Mouse (Mus musculus) stomach, postnatal 0 days (tissue): ENCODE data around the gene Emc10. TPM values are rescaled to one million over a fixed set of nuclear protein-coding genes. Genes with fewer than 3 reads are reported as not detected.

Experiments
- ATAC-seq: fragments of 200-750 bp; cut with Nextera tagmentation; 2 replicates; pipeline ENCODE4 v1.8.0; 2017; ENCODE audit not compliant: low FRiP score, low TSS enrichment
- DNase-seq: peaks from one replicate; pipeline ENCODE4 v3.0.0-alpha.2; 2016; ENCODE audit warnings: low spot score
- H3K27ac ChIP-seq: fragments of 300-500 bp; sonication (generic); replicated peaks from 2 replicates; pipeline ENCODE4 v1.5.1; 2014; ENCODE audit warnings: mild to moderate bottlenecking, control low read depth
- H3K27me3 ChIP-seq: fragments of 300-500 bp; sonication (generic); 2 replicates; pipeline ENCODE4 v1.6.1; 2014; ENCODE audit warnings: low read length; ENCODE audit not compliant: control insufficient read depth, insufficient read depth
- H3K36me3 ChIP-seq: fragments of 300-500 bp; sonication (generic); 2 replicates; pipeline ENCODE4 v1.6.1; 2014; ENCODE audit warnings: low read length, mixed read lengths; ENCODE audit not compliant: control insufficient read depth, insufficient read depth
- H3K4me1 ChIP-seq: fragments of 300-500 bp; sonication (generic); replicated peaks from 2 replicates; pipeline ENCODE4 v1.6.1; 2014; ENCODE audit warnings: antibody characterized with exemption; ENCODE audit not compliant: control insufficient read depth, insufficient read depth
- H3K4me2 ChIP-seq: fragments of 300-500 bp; sonication (generic); replicated peaks from 2 replicates; pipeline ENCODE4 v1.6.1; 2014; ENCODE audit warnings: low read depth, mild to moderate bottlenecking, control low read depth, moderate library complexity
- H3K4me3 ChIP-seq: fragments of 300-500 bp; sonication (generic); 2 replicates; pipeline ENCODE4 v1.5.1; 2014; ENCODE audit warnings: low read depth, low read length, control low read depth
- H3K9ac ChIP-seq: fragments of 300-500 bp; sonication (generic); 2 replicates; pipeline ENCODE4 v1.6.1; 2014; ENCODE audit warnings: mild to moderate bottlenecking, low read length, control low read depth, mixed read lengths
- H3K9me3 ChIP-seq: fragments of 300-500 bp; sonication (generic); 2 replicates; pipeline ENCODE4 v1.6.1; 2016; ENCODE audit warnings: low read length; ENCODE audit not compliant: control insufficient read depth
- CTCF ChIP-seq: IDR thresholded peaks from 2 replicates; pipeline ENCODE4 v1.5.1; 2016; ENCODE audit warnings: antibody characterized with exemption, low read depth, mild to moderate bottlenecking, moderate library complexity
- EP300 ChIP-seq: optimal IDR thresholded peaks from 2 replicates; pipeline ENCODE3; 2016; ENCODE audit warnings: antibody characterized with exemption
- WGBS: fragments of 180-500 bp; shearing (Covaris S2); extraction: QIAGEN DNeasy Blood & Tissue Kit; methylation state at CpG from one replicate; pipeline ENCODE4 v1.1.7; 2014; 5-methylcytosine and 5-hydroxymethylcytosine counted together
- microRNA-seq: library from miRNA; unstranded; fragments of <30 nt; microRNA quantifications from one replicate; pipeline ENCODE4, GENCODE M21; 2016
- polyA plus RNA-seq: library from polyadenylated mRNA; unstranded; fragments of >200 nt; fragmentation: Nextera tagmentation; extraction: Ambion mirVana; gene quantifications from 2 replicates; pipeline ENCODE4 v1.2.1, GENCODE M21; 2015

Emc10 gene
- polyA plus RNA-seq, 1 experiment from 2014 or later = 60.7 TPM

GRCm38 (mm10) chr7:44440479-44440878 lies 55.9 kb downstream of the Emc10 start:
- 82% methylated on average over 1 of the region's 1 CpGs for WGBS
- H3K4me1 ChIP-seq = no peaks in the 10 kb centered on the region
- H3K4me2 ChIP-seq = no peak overlapping the region
- no peaks in the 10 kb centered on the region for H3K36me3 ChIP-seq
- ATAC-seq = no peak
- H3K9me3 ChIP-seq = no peaks in the 10 kb centered on the region
- TF ChIP-seq EP300 = no peak
- no peak for TF ChIP-seq CTCF
- H3K9ac ChIP-seq = no peak overlapping the region
- H3K27me3 ChIP-seq = peaks cover 12% of the 10 kb centered on the region; the same call in 1 of the 2 replicates
- no peak overlapping the region for H3K27ac ChIP-seq
- DNase-seq = no peak
- H3K4me3 ChIP-seq = no peak overlapping the region

Small RNA genes lying within 50 kb of the gene (microRNA-seq; reads per million reads assigned to microRNA genes)
- not detected for gene Mir7052
- not detected for gene Mir7053

Other genes with a start within 250 kb of the Emc10 start
- 0.57 and 0.65 TPM in 2 replicates for gene 1700028J19Rik, start 249.8 kb downstream of the Emc10 start, polyA plus RNA-seq
- 52.9 and 60.0 TPM in 2 replicates for gene 2410002F23Rik, start 249.8 kb downstream of the Emc10 start, polyA plus RNA-seq
- not detected in 2 replicates for gene Acp4, start 239.2 kb downstream of the Emc10 start, polyA plus RNA-seq
- gene Gm15517, start 235.1 kb downstream of the Emc10 start, polyA plus RNA-seq = not detected in 2 replicates
- 11.1 and 11.4 TPM in 2 replicates for gene Clec11a, start 189.6 kb downstream of the Emc10 start, polyA plus RNA-seq
- gene Shank1, start 186.3 kb downstream of the Emc10 start, polyA plus RNA-seq = 0.53 and 0.61 TPM in 2 replicates
- 1.2 and 1.4 TPM in 2 replicates for gene Syt3, start 112.4 kb downstream of the Emc10 start, polyA plus RNA-seq
- 0.68 and 0.75 TPM in 2 replicates for gene 1700008O03Rik, start 110.7 kb downstream of the Emc10 start, polyA plus RNA-seq
- 0.36 and 0.52 TPM in 2 replicates for gene Lrrc4b, start 67.5 kb downstream of the Emc10 start, polyA plus RNA-seq
- 0.12 and 0.21 TPM in 2 replicates for gene Aspdh, start 31.1 kb downstream of the Emc10 start, polyA plus RNA-seq
- gene Josd2, start 28.5 kb downstream of the Emc10 start, polyA plus RNA-seq = 32.8 and 33.7 TPM in 2 replicates
- 5.9 and 8.3 TPM in 2 replicates for gene Fam71e1, start 52 bp upstream of the Emc10 start, polyA plus RNA-seq
- gene Mybpc2, start 28.1 kb upstream of the Emc10 start, polyA plus RNA-seq = 0.21 and 0.32 TPM in 2 replicates
- 0.13 and 0.22 TPM in 2 replicates for gene Spib, start 35.5 kb upstream of the Emc10 start, polyA plus RNA-seq
- gene Pold1, start 52.3 kb upstream of the Emc10 start, polyA plus RNA-seq = 18.7 and 18.9 TPM in 2 replicates
- 56.5 and 59.7 TPM in 2 replicates for gene Nr1h2, start 57.4 kb upstream of the Emc10 start, polyA plus RNA-seq
- gene Napsa, start 75.9 kb upstream of the Emc10 start, polyA plus RNA-seq = 0.50 and 0.55 TPM in 2 replicates
- gene Kcnc3, start 94.1 kb upstream of the Emc10 start, polyA plus RNA-seq = 0.06 and 0.10 TPM in 2 replicates
- gene Myh14, start 174.3 kb upstream of the Emc10 start, polyA plus RNA-seq = 28.1 and 28.4 TPM in 2 replicates
- not detected in 2 replicates for gene Izumo2, start 212.2 kb upstream of the Emc10 start, polyA plus RNA-seq